Mouse (Mus musculus): Measurements from ENCODE around the gene Smap1.

- TF ChIP-seq CTCF (IDR thresholded peaks at IDR 0.05; ENCODE audit: low read depth) = no peak
- no peak for TF ChIP-seq EP300 (IDR thresholded peaks at IDR 0.05; ENCODE audit: low read depth)
These were observed 13.3 kb upstream of the Smap1 start for GRCm38 (mm10) chr1:23935408-23935762.
